Mouse (Mus musculus): ENCODE results near the gene Tpt1.

DNA sequence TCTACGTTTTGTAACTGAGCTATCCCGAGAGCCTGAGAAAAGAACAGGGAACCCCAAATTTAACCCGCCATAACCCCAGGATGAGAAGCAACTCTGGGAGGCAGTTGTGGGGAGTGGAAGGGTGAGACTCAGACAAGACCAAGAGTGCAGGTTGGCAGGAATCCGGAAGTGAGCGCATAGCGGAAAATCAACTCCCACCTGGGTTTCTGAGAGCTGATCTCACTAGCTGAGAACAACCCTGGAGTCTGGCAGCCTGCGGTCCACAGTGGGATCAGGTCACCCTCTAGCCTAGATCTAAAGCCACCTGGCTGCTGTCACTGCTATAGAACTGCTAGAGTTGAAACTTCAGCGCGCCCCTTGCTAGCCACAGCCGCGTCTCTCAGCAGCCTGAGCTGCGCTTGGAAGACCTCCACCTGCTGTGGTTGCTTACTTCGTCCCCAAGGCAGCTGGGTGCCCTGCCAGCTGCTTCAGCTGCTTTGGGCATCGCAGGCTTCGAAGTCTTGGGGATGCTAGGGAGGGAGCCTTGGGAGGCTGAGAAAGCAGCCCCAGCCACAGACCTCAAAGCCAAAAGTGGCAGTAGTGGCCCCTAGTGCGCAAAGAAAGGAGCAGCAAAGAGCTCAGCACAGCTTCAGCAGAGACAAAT, 10.0 kb upstream of the Tpt1 start:
- TF ChIP-seq CTCF (IDR thresholded peaks at IDR 0.05; ENCODE audit: low read depth) (peak; percentile 63), EP300 (IDR thresholded peaks at IDR 0.05; ENCODE audit: low read depth) (no peak)

Data from liver, embryonic 14.5 days (tissue).